Mouse (Mus musculus): Measurements from ENCODE around the gene Exoc5. TPM values are rescaled to one million over a fixed set of nuclear protein-coding genes. Genes with fewer than 3 reads are reported as not detected.

Gene Exoc5
- total and polyA plus RNA-seq, 3 experiments = 20.1 to 65.1 (median 38.9) TPM

DNA sequence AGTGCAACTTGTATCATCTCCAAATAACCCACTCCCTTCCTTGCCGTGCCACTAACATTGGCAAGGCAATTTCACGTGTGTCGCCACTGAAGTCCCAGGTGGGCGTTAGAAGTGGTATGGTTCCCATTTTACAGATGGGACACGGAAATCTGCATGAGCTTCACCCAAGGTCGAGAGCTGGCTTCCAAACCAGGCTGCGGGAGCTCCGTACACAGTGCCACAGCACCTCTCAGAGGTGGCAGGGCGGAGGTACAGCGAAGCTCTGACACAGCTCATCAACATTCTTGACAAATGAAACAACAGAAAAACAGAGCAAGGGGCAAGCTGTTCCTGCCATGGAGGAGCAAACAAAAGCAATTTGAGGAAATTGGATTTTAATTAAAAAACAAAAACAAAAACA is 80.8 kb downstream of the Exoc5 start:
- H3K4me2 ChIP-seq (ENCODE audit: insufficient read depth, low read depth, poor library complexity, severe bottlenecking) = no peak overlapping the region; the same call in 1 of the 2 replicates
- no peak overlapping the region for H3K9ac ChIP-seq (ENCODE audit: insufficient read depth, low read depth)
- H3K9me3 ChIP-seq (replicated peaks; ENCODE audit: low read length) = no peaks in the 10 kb centered on the region
- H3K27me3 ChIP-seq (replicated peaks) = no peaks in the 10 kb centered on the region
- in situ Hi-C loops (cut with MboI; ENCODE audit: low pct_ligation_motif_present, low pct_unique_long_range_greater_than_20kb, low sequenced_read_pairs) (loop anchor here (25.0 kb wide), 1 partner anchor 423 kb away; no protein-coding TSS in a partner anchor), dilution Hi-C loops (cut with MboI; ENCODE audit: extremely low pct_ligation_motif_present, extremely low pct_unique_long_range_greater_than_20kb, low sequenced_read_pairs) (no loop called here)
- peak; percentile 64 for DNase-seq (ENCODE audit: extremely low read depth)
- TF ChIP-seq TCF12 (IDR thresholded peaks at IDR 0.05; ENCODE audit: low read depth, low read length) (no peak), POLR2A (IDR thresholded peaks at IDR 0.05; ENCODE audit: low read depth, low read length) (no peak), MAFK (IDR thresholded peaks at IDR 0.05; ENCODE audit: insufficient replicate concordance, low read length) (no peak), ZNF384 (IDR thresholded peaks at IDR 0.05; ENCODE audit: low read depth, low read length) (no peak), CHD1 (IDR thresholded peaks at IDR 0.05; ENCODE audit: low read depth, low read length) (no peak), SIN3A (IDR thresholded peaks at IDR 0.05; ENCODE audit: low read length) (no peak), NELFE (IDR thresholded peaks at IDR 0.05; ENCODE audit: low read depth, low read length) (no peak), KAT2A (IDR thresholded peaks at IDR 0.05; ENCODE audit: insufficient replicate concordance, low read length) (no peak), CTCF (conservative IDR thresholded peaks at IDR 0.05 in 1 of 2, IDR thresholded peaks at IDR 0.05 in 1 of 2; ENCODE audit: low read depth in 2 of 2, low read length in 2 of 2) (peak; percentile 33 to 79; a peak in 3 of 4 replicates), SMC3 (IDR thresholded peaks at IDR 0.05; ENCODE audit: low read depth, low read length) (peak; percentile 69), CHD2 (IDR thresholded peaks at IDR 0.05; ENCODE audit: low read length) (no peak), ZKSCAN1 (IDR thresholded peaks at IDR 0.05; ENCODE audit: borderline replicate concordance, low read depth, low read length) (no peak), MAX (IDR thresholded peaks at IDR 0.05; ENCODE audit: low read length) (no peak), MEF2A (IDR thresholded peaks at IDR 0.05; ENCODE audit: borderline replicate concordance, low read depth, low read length) (no peak), JUN (IDR thresholded peaks at IDR 0.05; ENCODE audit: insufficient read depth, low read depth, low read length) (no peak), JUND (conservative IDR thresholded peaks at IDR 0.05; ENCODE audit: low read depth, low read length) (no peak), ZMIZ1 (IDR thresholded peaks at IDR 0.05; ENCODE audit: low read depth, low read length) (no peak), RAD21 (IDR thresholded peaks at IDR 0.05; ENCODE audit: low read depth, low read length) (peak; percentile 88), E2F4 (IDR thresholded peaks at IDR 0.05; ENCODE audit: insufficient replicate concordance, low read depth, low read length) (no peak)
- no peak overlapping the region for H3K4me3 ChIP-seq (replicated peaks in 1 of 3; ENCODE audit: low read depth in 2 of 3, low read length in 2 of 3, poor library complexity in 1 of 3)
- no peak overlapping the region for H3K27ac ChIP-seq (ENCODE audit: insufficient read depth, low read depth)
- H3K4me1 ChIP-seq (ENCODE audit: control insufficient read depth in 1 of 2, insufficient read depth in 2 of 2) = peaks cover 4 to 12% of the 10 kb centered on the region in 2 experiments; a peak in 2 of 4 replicates
- H3K36me3 ChIP-seq (replicated peaks in 1 of 2; ENCODE audit: control insufficient read depth in 1 of 2, insufficient read depth in 1 of 2, low read length in 1 of 2) = no peaks in the 10 kb centered on the region
- no peaks in the 10 kb centered on the region for H3K79me2 ChIP-seq (replicated peaks; ENCODE audit: control insufficient read depth, extremely low read depth, insufficient read depth, poor library complexity, severe bottlenecking)

- Histone ChIP-seq H3K4me3 (replicated peaks in 1 of 3; ENCODE audit: low read depth in 2 of 3, low read length in 2 of 3, poor library complexity in 1 of 3) (no peak overlapping the region), H3K4me1 (ENCODE audit: control insufficient read depth in 1 of 2, insufficient read depth in 2 of 2) (no peaks in the 10 kb centered on the region), H3K9me3 (replicated peaks; ENCODE audit: low read length) (no peaks in the 10 kb centered on the region), H3K79me2 (replicated peaks; ENCODE audit: control insufficient read depth, extremely low read depth, insufficient read depth, poor library complexity, severe bottlenecking) (no peaks in the 10 kb centered on the region), H3K4me2 (ENCODE audit: insufficient read depth, low read depth, poor library complexity, severe bottlenecking) (no peak overlapping the region), H3K27me3 (replicated peaks) (no peaks in the 10 kb centered on the region), H3K27ac (ENCODE audit: insufficient read depth, low read depth) (no peak overlapping the region), H3K36me3 (replicated peaks in 1 of 2; ENCODE audit: control insufficient read depth in 1 of 2, insufficient read depth in 1 of 2, low read length in 1 of 2) (no peaks in the 10 kb centered on the region), H3K9ac (ENCODE audit: insufficient read depth, low read depth) (no peak overlapping the region)
- TF ChIP-seq ZMIZ1 (IDR thresholded peaks at IDR 0.05; ENCODE audit: low read depth, low read length) (no peak), PAX5 (IDR thresholded peaks at IDR 0.05; ENCODE audit: low read length) (no peak), ZKSCAN1 (IDR thresholded peaks at IDR 0.05; ENCODE audit: borderline replicate concordance, low read depth, low read length) (no peak), MXI1 (IDR thresholded peaks at IDR 0.05; ENCODE audit: low read depth, low read length) (no peak), RAD21 (IDR thresholded peaks at IDR 0.05; ENCODE audit: low read depth, low read length) (no peak), POLR2A (IDR thresholded peaks at IDR 0.05; ENCODE audit: low read depth, low read length) (no peak), JUN (IDR thresholded peaks at IDR 0.05; ENCODE audit: insufficient read depth, low read depth, low read length) (no peak), JUND (conservative IDR thresholded peaks at IDR 0.05; ENCODE audit: low read depth, low read length) (no peak), USF1 (IDR thresholded peaks at IDR 0.05; ENCODE audit: low read depth, low read length) (no peak), MYC (IDR thresholded peaks at IDR 0.05; ENCODE audit: low read depth, low read length) (no peak), POLR2AphosphoS2 (IDR thresholded peaks at IDR 0.05; ENCODE audit: low read depth, low read length) (no peak), CHD1 (IDR thresholded peaks at IDR 0.05; ENCODE audit: low read depth, low read length) (no peak), SMC3 (IDR thresholded peaks at IDR 0.05; ENCODE audit: low read depth, low read length) (no peak), NRF1 (IDR thresholded peaks at IDR 0.05; ENCODE audit: low read depth, low read length) (no peak), ETS1 (conservative IDR thresholded peaks at IDR 0.05; ENCODE audit: low read depth, low read length) (no peak)
- dilution Hi-C loops (cut with MboI; ENCODE audit: extremely low pct_ligation_motif_present, extremely low pct_unique_long_range_greater_than_20kb, low sequenced_read_pairs) = no loop called here
- in situ Hi-C loops (cut with MboI; ENCODE audit: low pct_ligation_motif_present, low pct_unique_long_range_greater_than_20kb, low sequenced_read_pairs) = loop anchor here (25.0 kb wide), 1 partner anchor 417 kb away; no protein-coding TSS in a partner anchor
- DNase-seq (ENCODE audit: extremely low read depth) = no peak
Measured at GRCm38 (mm10) chr14:48978971-48979388, 87.5 kb downstream of the Exoc5 start.
